Mouse (Mus musculus) stomach, postnatal 0 days (tissue): ENCODE data around the gene Ovca2.

Source experiments
- CTCF ChIP-seq: IDR thresholded peaks from 2 replicates; pipeline ENCODE4 v1.5.1; 2016; ENCODE audit warnings: antibody characterized with exemption, low read depth, mild to moderate bottlenecking, moderate library complexity
- EP300 ChIP-seq: optimal IDR thresholded peaks from 2 replicates; pipeline ENCODE3; 2016; ENCODE audit warnings: antibody characterized with exemption

DNA sequence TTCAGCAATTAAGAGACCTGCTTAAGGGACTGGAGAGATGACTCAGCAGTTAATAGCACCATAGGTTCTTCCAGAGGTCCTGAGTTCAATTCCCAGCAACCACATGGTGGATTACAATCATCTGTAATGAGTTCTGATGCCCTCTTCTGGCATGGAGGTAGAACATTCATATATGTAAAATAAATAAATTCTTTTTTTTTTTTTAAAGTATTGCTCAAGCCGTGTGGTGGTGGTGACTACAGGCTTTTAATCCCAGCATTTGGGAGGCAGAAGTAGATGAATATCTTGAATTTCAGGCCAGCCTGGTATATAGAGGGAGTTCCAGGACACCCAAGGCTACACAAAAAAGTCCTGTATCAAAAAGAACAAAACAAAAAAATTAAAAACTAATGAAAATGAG lies 28.3 kb downstream of the Ovca2 start:
- TF ChIP-seq CTCF (no peak), EP300 (no peak)
